Mouse (Mus musculus) stomach, postnatal 0 days (tissue): ENCODE data around the gene Prdm1. TPM values are rescaled to one million over a fixed set of nuclear protein-coding genes. Genes with fewer than 3 reads are reported as not detected.

Experiments used
- ATAC-seq: fragments of 200-750 bp; cut with Nextera tagmentation; 2 replicates; pipeline ENCODE4 v1.8.0; 2017; ENCODE audit not compliant: low FRiP score, low TSS enrichment
- DNase-seq: peaks from one replicate; pipeline ENCODE4 v3.0.0-alpha.2; 2016; ENCODE audit warnings: low spot score
- H3K27ac ChIP-seq: fragments of 300-500 bp; sonication (generic); replicated peaks from 2 replicates; pipeline ENCODE4 v1.5.1; 2014; ENCODE audit warnings: mild to moderate bottlenecking, control low read depth
- H3K27me3 ChIP-seq: fragments of 300-500 bp; sonication (generic); 2 replicates; pipeline ENCODE4 v1.6.1; 2014; ENCODE audit warnings: low read length; ENCODE audit not compliant: control insufficient read depth, insufficient read depth
- H3K36me3 ChIP-seq: fragments of 300-500 bp; sonication (generic); 2 replicates; pipeline ENCODE4 v1.6.1; 2014; ENCODE audit warnings: low read length, mixed read lengths; ENCODE audit not compliant: control insufficient read depth, insufficient read depth
- H3K4me1 ChIP-seq: fragments of 300-500 bp; sonication (generic); replicated peaks from 2 replicates; pipeline ENCODE4 v1.6.1; 2014; ENCODE audit warnings: antibody characterized with exemption; ENCODE audit not compliant: control insufficient read depth, insufficient read depth
- H3K4me2 ChIP-seq: fragments of 300-500 bp; sonication (generic); replicated peaks from 2 replicates; pipeline ENCODE4 v1.6.1; 2014; ENCODE audit warnings: low read depth, mild to moderate bottlenecking, control low read depth, moderate library complexity
- H3K4me3 ChIP-seq: fragments of 300-500 bp; sonication (generic); 2 replicates; pipeline ENCODE4 v1.5.1; 2014; ENCODE audit warnings: low read depth, low read length, control low read depth
- H3K9ac ChIP-seq: fragments of 300-500 bp; sonication (generic); 2 replicates; pipeline ENCODE4 v1.6.1; 2014; ENCODE audit warnings: mild to moderate bottlenecking, low read length, control low read depth, mixed read lengths
- H3K9me3 ChIP-seq: fragments of 300-500 bp; sonication (generic); 2 replicates; pipeline ENCODE4 v1.6.1; 2016; ENCODE audit warnings: low read length; ENCODE audit not compliant: control insufficient read depth
- CTCF ChIP-seq: IDR thresholded peaks from 2 replicates; pipeline ENCODE4 v1.5.1; 2016; ENCODE audit warnings: antibody characterized with exemption, low read depth, mild to moderate bottlenecking, moderate library complexity
- EP300 ChIP-seq: optimal IDR thresholded peaks from 2 replicates; pipeline ENCODE3; 2016; ENCODE audit warnings: antibody characterized with exemption
- WGBS: fragments of 180-500 bp; shearing (Covaris S2); extraction: QIAGEN DNeasy Blood & Tissue Kit; methylation state at CpG from one replicate; pipeline ENCODE4 v1.1.7; 2014; 5-methylcytosine and 5-hydroxymethylcytosine counted together
- polyA plus RNA-seq: library from polyadenylated mRNA; unstranded; fragments of >200 nt; fragmentation: Nextera tagmentation; extraction: Ambion mirVana; gene quantifications from 2 replicates; pipeline ENCODE4 v1.2.1, GENCODE M21; 2015

Prdm1 gene
- polyA plus RNA-seq, 1 experiment from 2014 or later, result 5.9 TPM

GRCm38 (mm10) chr10:44432235-44432634 is 96.1 kb downstream of the Prdm1 start:
- H3K4me1 ChIP-seq, result no peaks in the 10 kb centered on the region; the same call in 1 of the 2 replicates
- peak overlapping the region; percentile 53; the same call in 1 of the 2 replicates for H3K27ac ChIP-seq
- no peak overlapping the region for H3K4me3 ChIP-seq
- no peaks in the 10 kb centered on the region for H3K27me3 ChIP-seq
- no peak overlapping the region for H3K4me2 ChIP-seq
- ATAC-seq, result no peak
- no peak for DNase-seq
- no peaks in the 10 kb centered on the region for H3K9me3 ChIP-seq
- H3K9ac ChIP-seq, result no peak overlapping the region
- 67% methylated on average over 11 of the region's 11 CpGs for WGBS
- no peaks in the 10 kb centered on the region for H3K36me3 ChIP-seq
- TF ChIP-seq CTCF, result no peak
- no peak for TF ChIP-seq EP300

- DNase-seq (peak; percentile 57), ATAC-seq (peak; percentile 68)
- H3K4me3 ChIP-seq, result no peak overlapping the region
- H3K9me3 ChIP-seq, result no peaks in the 10 kb centered on the region
- no peak overlapping the region for H3K9ac ChIP-seq
- H3K36me3 ChIP-seq, result no peaks in the 10 kb centered on the region
- 67% methylated on average over 4 of the region's 4 CpGs for WGBS
- no peaks in the 10 kb centered on the region for H3K27me3 ChIP-seq
- H3K4me1 ChIP-seq, result no peaks in the 10 kb centered on the region; the same call in 1 of the 2 replicates
- TF ChIP-seq EP300 (no peak), CTCF (no peak)
- no peak overlapping the region for H3K4me2 ChIP-seq
- peak overlapping the region; percentile 53 for H3K27ac ChIP-seq
These were observed 96.6 kb downstream of the Prdm1 start for GRCm38 (mm10) chr10:44431689-44432088.

- ATAC-seq (no peak), DNase-seq (no peak)
- 0 out of 2 replicates have a peak overlapping the region, but pooled peaks have one; percentile 8 for H3K27ac ChIP-seq
- H3K4me3 ChIP-seq, result no peak overlapping the region
- WGBS, result 89% methylated on average over 14 of the region's 14 CpGs
- no peaks in the 10 kb centered on the region for H3K9me3 ChIP-seq
- H3K9ac ChIP-seq, result no peak overlapping the region
- no peaks in the 10 kb centered on the region for H3K27me3 ChIP-seq
- no peaks in the 10 kb centered on the region; the same call in 1 of the 2 replicates for H3K4me1 ChIP-seq
- no peak for TF ChIP-seq EP300
- TF ChIP-seq CTCF, result no peak
- no peaks in the 10 kb centered on the region for H3K36me3 ChIP-seq
- H3K4me2 ChIP-seq, result no peak overlapping the region
These were observed 99.0 kb downstream of the Prdm1 start for GRCm38 (mm10) chr10:44429177-44429888.

GRCm38 (mm10) chr10:44427891-44428361 is 100.4 kb downstream of the Prdm1 start:
- no peaks in the 10 kb centered on the region; the same call in 1 of the 2 replicates for H3K4me1 ChIP-seq
- no peaks in the 10 kb centered on the region for H3K36me3 ChIP-seq
- H3K27me3 ChIP-seq, result no peaks in the 10 kb centered on the region
- no peak overlapping the region for H3K4me3 ChIP-seq
- TF ChIP-seq CTCF, result no peak
- peak; percentile 95 for TF ChIP-seq EP300
- H3K4me2 ChIP-seq, result no peak overlapping the region
- H3K27ac ChIP-seq, result peak overlapping the region; percentile 84
- peak; percentile 96 for ATAC-seq
- H3K9me3 ChIP-seq, result no peaks in the 10 kb centered on the region
- DNase-seq, result peak; percentile 88
- no peak overlapping the region for H3K9ac ChIP-seq
- WGBS, result 47% methylated on average over 12 of the region's 12 CpGs

- TF ChIP-seq CTCF (no peak), EP300 (no peak)
- Histone ChIP-seq H3K36me3 (no peaks in the 10 kb centered on the region), H3K4me1 (no peaks in the 10 kb centered on the region; the same call in 1 of the 2 replicates), H3K4me3 (no peak overlapping the region), H3K27ac (peak overlapping the region; percentile 84), H3K9ac (no peak overlapping the region), H3K4me2 (no peak overlapping the region), H3K27me3 (no peaks in the 10 kb centered on the region), H3K9me3 (no peaks in the 10 kb centered on the region)
- DNase-seq (no peak), ATAC-seq (peak; percentile 50)
- WGBS, result 65% methylated on average over 11 of the region's 11 CpGs
These were observed 100.9 kb downstream of the Prdm1 start for GRCm38 (mm10) chr10:44427426-44427825.

- no peak for TF ChIP-seq CTCF
- no peak for TF ChIP-seq EP300
- ATAC-seq (no peak), DNase-seq (no peak)
- H3K4me2 ChIP-seq, result no peak overlapping the region
- H3K4me3 ChIP-seq, result no peak overlapping the region
- H3K4me1 ChIP-seq, result no peaks in the 10 kb centered on the region
- H3K27ac ChIP-seq, result no peak overlapping the region
- 65% methylated on average over 6 of the region's 6 CpGs for WGBS
- H3K9me3 ChIP-seq, result no peaks in the 10 kb centered on the region
- H3K27me3 ChIP-seq, result no peaks in the 10 kb centered on the region
- H3K36me3 ChIP-seq, result no peaks in the 10 kb centered on the region
- H3K9ac ChIP-seq, result no peak overlapping the region
These were observed 103.3 kb downstream of the Prdm1 start for GRCm38 (mm10) chr10:44425013-44425412.
